Mouse (Mus musculus) bone marrow macrophage, adult 2 months (primary cell): ENCODE data around the gene Olfr16. TPM values are rescaled to one million over a fixed set of nuclear protein-coding genes. Genes with fewer than 3 reads are reported as not detected.

Source experiments
- H3K27ac ChIP-seq: 2 replicates; pipeline ENCODE4 v1.5.1; 2012; ENCODE audit warnings: low read depth, low read length; ENCODE audit not compliant: insufficient read depth
- H3K4me1 ChIP-seq: 2 replicates; pipeline ENCODE4 v1.6.1; 2012; ENCODE audit warnings: low read length; ENCODE audit not compliant: control insufficient read depth, insufficient read depth
- H3K4me3 ChIP-seq: 2 replicates; pipeline ENCODE4 v1.5.1; 2012; ENCODE audit warnings: mild to moderate bottlenecking, low read length, moderate library complexity; ENCODE audit not compliant: insufficient read depth
- CTCF ChIP-seq: IDR thresholded peaks from 2 replicates; pipeline ENCODE4 v1.5.1; 2012; ENCODE audit warnings: low read depth, mild to moderate bottlenecking, low read length, moderate library complexity
- POLR2A ChIP-seq: IDR thresholded peaks from 2 replicates; pipeline ENCODE4 v1.6.1; 2012; ENCODE audit warnings: mild to moderate bottlenecking, low read depth, low read length, borderline replicate concordance
- polyA plus RNA-seq: library from polyadenylated mRNA; stranded (reverse); fragments of >200 nt; gene quantifications from 2 replicates; pipeline ENCODE4 v1.2.4, GENCODE M21; 2012; ENCODE audit not compliant: missing spikeins, insufficient read depth, insufficient read length

The Olfr16 gene
- not detected in 2 replicates for polyA plus RNA-seq

- no peak for TF ChIP-seq CTCF
- no peak for TF ChIP-seq POLR2A
- H3K27ac ChIP-seq = no peak within 1 kb of the TSS
Observed at GRCm38 (mm10) chr1:172950160-172950559, at the start of gene Olfr16. Gene Olfr16 (plus strand): TSS chr1:172950409.

GRCm38 (mm10) chr1:172903313-172903712, 46.9 kb upstream of the Olfr16 start:
- H3K4me1 ChIP-seq = no peaks in the 10 kb centered on the region
- H3K27ac ChIP-seq = no peak overlapping the region
- no peak overlapping the region for H3K4me3 ChIP-seq
- TF ChIP-seq CTCF = no peak
- TF ChIP-seq POLR2A = no peak

More at GRCm38 (mm10) chr1:172950160-172950559, at the start of gene Olfr16:
- Histone ChIP-seq H3K4me3 (no peak within 1 kb of the TSS), H3K4me1 (no peaks in the 10 kb centered on the region)

GRCm38 (mm10) chr1:172917115-172917514, 33.1 kb upstream of the Olfr16 start:
- Histone ChIP-seq H3K27ac (no peak overlapping the region), H3K4me3 (no peak overlapping the region), H3K4me1 (no peaks in the 10 kb centered on the region)
- TF ChIP-seq CTCF (no peak), POLR2A (no peak)

GRCm38 (mm10) chr1:172918450-172918849, 31.8 kb upstream of the Olfr16 start:
- no peaks in the 10 kb centered on the region for H3K4me1 ChIP-seq
- H3K4me3 ChIP-seq = no peak overlapping the region
- TF ChIP-seq POLR2A (no peak), CTCF (no peak)
- H3K27ac ChIP-seq = no peak overlapping the region

GRCm38 (mm10) chr1:172932197-172932596, 18.0 kb upstream of the Olfr16 start:
- TF ChIP-seq POLR2A (no peak), CTCF (no peak)
- Histone ChIP-seq H3K4me3 (no peak overlapping the region), H3K27ac (no peak overlapping the region), H3K4me1 (no peaks in the 10 kb centered on the region)

- Histone ChIP-seq H3K27ac (no peak overlapping the region), H3K4me1 (no peaks in the 10 kb centered on the region), H3K4me3 (no peak overlapping the region)
- TF ChIP-seq CTCF = no peak
- TF ChIP-seq POLR2A = no peak
Observed at GRCm38 (mm10) chr1:172951171-172951720, 1.0 kb downstream of the Olfr16 start.

- no peak for TF ChIP-seq POLR2A
- no peak for TF ChIP-seq CTCF
Observed at GRCm38 (mm10) chr1:172955376-172955775, 5.2 kb downstream of the Olfr16 start.

GRCm38 (mm10) chr1:172960452-172960851, 10.2 kb downstream of the Olfr16 start:
- no peak overlapping the region for H3K27ac ChIP-seq

More at GRCm38 (mm10) chr1:172955376-172955775, 5.2 kb downstream of the Olfr16 start:
- H3K4me3 ChIP-seq = no peak overlapping the region
- H3K4me1 ChIP-seq = no peaks in the 10 kb centered on the region
- no peak overlapping the region for H3K27ac ChIP-seq

GRCm38 (mm10) chr1:172989794-172990634, 39.8 kb downstream of the Olfr16 start:
- Histone ChIP-seq H3K4me3 (no peak overlapping the region), H3K27ac (no peak overlapping the region), H3K4me1 (no peaks in the 10 kb centered on the region)
- TF ChIP-seq POLR2A = no peak
- TF ChIP-seq CTCF = no peak

More at GRCm38 (mm10) chr1:172960452-172960851, 10.2 kb downstream of the Olfr16 start:
- TF ChIP-seq CTCF = no peak
- no peak for TF ChIP-seq POLR2A
- Histone ChIP-seq H3K4me3 (no peak overlapping the region), H3K4me1 (no peaks in the 10 kb centered on the region)

- Histone ChIP-seq H3K4me3 (no peak overlapping the region), H3K4me1 (no peaks in the 10 kb centered on the region), H3K27ac (no peak overlapping the region)
- TF ChIP-seq POLR2A (no peak), CTCF (no peak)
Observed at GRCm38 (mm10) chr1:172990635-172991009, 40.4 kb downstream of the Olfr16 start.

Other genes starting within 250 kb of the Olfr16 start
- not detected in 2 replicates for gene Apcs, start 55.4 kb upstream of the Olfr16 start, polyA plus RNA-seq
- gene Olfr1408, start 187.0 kb downstream of the Olfr16 start, polyA plus RNA-seq = not detected in 2 replicates
- not detected in 2 replicates for gene Olfr1406, start 240.2 kb downstream of the Olfr16 start, polyA plus RNA-seq
- not detected in 2 replicates for gene Olfr218, start 247.4 kb downstream of the Olfr16 start, polyA plus RNA-seq